Mouse (Mus musculus): ENCODE measurements around the gene Cort. TPM values are rescaled to one million over a fixed set of nuclear protein-coding genes. Genes with fewer than 3 reads are reported as not detected.
"Not testable (repeated sequence)": the region's sequence is repeated elsewhere in the genome, so short reads cannot be mapped to it uniquely, and the experiment has no call there.

Gene Cort
- 0.41 TPM in 1 of 2 replicates, not detected in the other for polyA plus RNA-seq (2014; fragmentation: Nextera tagmentation; extraction: Ambion mirVana)

DNA sequence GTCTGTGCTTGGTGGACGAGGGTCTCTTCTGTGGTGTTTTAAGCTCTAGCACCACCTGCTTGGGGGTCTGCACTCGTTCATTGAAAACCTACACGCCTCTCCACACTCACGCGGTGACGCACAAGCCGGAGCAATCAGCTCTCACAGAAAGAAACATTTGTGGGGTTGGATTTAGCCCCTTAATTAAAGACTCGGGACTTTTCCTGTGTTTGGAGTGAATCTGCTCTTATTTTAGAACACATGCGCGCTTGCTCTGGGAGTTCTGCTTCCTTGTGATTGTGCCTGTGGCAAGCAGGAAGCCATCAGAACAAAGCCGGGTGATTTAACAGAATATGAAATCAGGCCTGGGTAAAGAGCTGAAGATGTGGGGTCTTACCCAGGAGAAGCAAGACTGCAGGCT is at the start of gene Cort:
Gene Cort (minus strand): TSS at position 101 of the 400 bp plus-strand sequence.
- ATAC-seq (ENCODE audit: low FRiP score, low TSS enrichment) = no peak
- Histone ChIP-seq H3K27ac (ENCODE audit: low read depth, low read length) (peak within 1 kb of the TSS; percentile 2; the same call in 1 of the 2 replicates), H3K27me3 (ENCODE audit: control insufficient read depth, insufficient read depth, low read length) (no peaks in the 10 kb centered on the region), H3K9me3 (ENCODE audit: control insufficient read depth, low read length) (no peaks in the 10 kb centered on the region), H3K4me1 (ENCODE audit: control insufficient read depth, insufficient read depth, low read length) (no peaks in the 10 kb centered on the region), H3K9ac (ENCODE audit: low read depth, low read length) (no peak within 1 kb of the TSS), H3K36me3 (ENCODE audit: control insufficient read depth, insufficient read depth, low read length) (peaks cover 16% of the 10 kb centered on the region), H3K4me3 (ENCODE audit: low read length) (no peak within 1 kb of the TSS), H3K4me2 (replicated peaks; ENCODE audit: low read depth, low read length) (no peak within 1 kb of the TSS)
- WGBS = 81% methylated on average over 11 of the region's 11 CpGs

DNA sequence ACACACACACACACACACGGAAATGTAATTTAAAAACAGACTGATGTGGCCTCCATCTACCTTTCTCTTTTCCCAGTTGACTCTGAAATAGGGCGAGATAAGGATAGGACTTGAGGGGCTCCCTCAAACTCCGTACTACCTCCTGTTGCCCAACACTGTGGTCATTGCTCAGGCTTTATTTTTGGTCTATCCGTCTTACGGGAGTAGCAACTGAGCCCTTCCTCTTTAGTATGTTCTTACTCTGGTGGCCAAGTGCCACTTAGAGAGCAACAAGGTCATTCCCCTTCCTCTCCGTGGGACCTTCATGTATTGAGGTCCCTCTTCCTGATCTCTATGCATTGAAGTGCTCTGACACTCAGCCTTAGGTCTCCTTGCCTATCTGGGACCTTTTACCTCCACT is 47.1 kb upstream of the Cort start:
- H3K4me2 ChIP-seq (replicated peaks; ENCODE audit: low read depth, low read length) = no peak overlapping the region
- H3K4me1 ChIP-seq (ENCODE audit: control insufficient read depth, insufficient read depth, low read length) = 0 out of 2 replicates have a peak, but pooled peaks cover 3% of the 10 kb centered on the region
- H3K27ac ChIP-seq (ENCODE audit: low read depth, low read length) = no peak overlapping the region
- no peaks in the 10 kb centered on the region for H3K9me3 ChIP-seq (ENCODE audit: control insufficient read depth, low read length)
- no peak overlapping the region for H3K9ac ChIP-seq (ENCODE audit: low read depth, low read length)
- no peak overlapping the region for H3K4me3 ChIP-seq (ENCODE audit: low read length)
- ATAC-seq (ENCODE audit: low FRiP score, low TSS enrichment) = no peak
- H3K36me3 ChIP-seq (ENCODE audit: control insufficient read depth, insufficient read depth, low read length) = no peaks in the 10 kb centered on the region
- WGBS = 87% methylated on average over 6 of the region's 6 CpGs
- H3K27me3 ChIP-seq (ENCODE audit: control insufficient read depth, insufficient read depth, low read length) = no peaks in the 10 kb centered on the region

DNA sequence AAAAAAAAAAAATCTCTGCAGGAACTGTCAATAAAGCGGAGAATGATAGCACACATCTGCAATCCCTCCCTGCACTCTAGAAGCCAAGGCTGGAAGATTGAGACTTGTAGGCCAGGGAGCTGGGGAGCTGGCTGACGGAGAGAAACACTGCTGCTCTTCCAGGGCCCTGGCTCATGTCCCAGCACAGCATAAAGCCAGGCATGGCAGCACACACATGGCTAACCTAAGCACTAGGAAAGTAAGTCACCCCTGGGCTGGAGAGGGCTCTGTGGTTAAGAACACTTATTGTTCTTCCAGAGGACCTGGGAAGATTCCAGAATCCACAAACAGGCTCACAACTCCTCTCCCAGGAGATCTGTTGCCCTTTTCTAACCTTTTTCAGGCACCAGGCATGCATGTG is 46.1 kb upstream of the Cort start:
- H3K9me3 ChIP-seq (ENCODE audit: control insufficient read depth, low read length) = no peaks in the 10 kb centered on the region
- no peak overlapping the region for H3K4me3 ChIP-seq (ENCODE audit: low read length)
- no peak overlapping the region for H3K9ac ChIP-seq (ENCODE audit: low read depth, low read length)
- WGBS = 58% methylated on average over 2 of the region's 2 CpGs
- H3K27me3 ChIP-seq (ENCODE audit: control insufficient read depth, insufficient read depth, low read length) = no peaks in the 10 kb centered on the region
- 0 out of 2 replicates have a peak, but pooled peaks cover 3% of the 10 kb centered on the region for H3K4me1 ChIP-seq (ENCODE audit: control insufficient read depth, insufficient read depth, low read length)
- peak overlapping the region; percentile 34; the same call in 1 of the 2 replicates for H3K27ac ChIP-seq (ENCODE audit: low read depth, low read length)
- ATAC-seq (ENCODE audit: low FRiP score, low TSS enrichment) = no peak
- no peak overlapping the region for H3K4me2 ChIP-seq (replicated peaks; ENCODE audit: low read depth, low read length)
- no peaks in the 10 kb centered on the region for H3K36me3 ChIP-seq (ENCODE audit: control insufficient read depth, insufficient read depth, low read length)

DNA sequence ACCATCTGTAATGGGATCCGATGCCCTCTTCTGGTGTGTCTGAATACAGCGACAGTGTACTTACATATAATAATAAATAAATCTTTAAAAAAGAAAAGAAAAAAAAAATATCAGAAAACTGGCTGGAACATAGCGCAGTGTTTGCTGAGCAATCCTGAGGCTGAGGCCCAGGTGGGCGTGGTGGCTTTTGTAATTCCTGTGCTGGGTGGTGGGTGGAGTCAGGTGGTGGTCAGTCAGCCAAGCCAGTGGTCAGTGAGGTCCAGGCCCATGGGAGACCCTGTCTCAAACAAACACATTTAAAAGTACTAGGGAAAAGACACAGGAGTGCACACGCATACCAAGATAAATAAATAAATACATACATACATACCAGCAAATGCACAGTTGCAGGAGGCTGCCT is 45.5 kb upstream of the Cort start:
- no peaks in the 10 kb centered on the region for H3K27me3 ChIP-seq (ENCODE audit: control insufficient read depth, insufficient read depth, low read length)
- ATAC-seq (ENCODE audit: low FRiP score, low TSS enrichment) = no peak
- no peaks in the 10 kb centered on the region for H3K9me3 ChIP-seq (ENCODE audit: control insufficient read depth, low read length)
- H3K27ac ChIP-seq (ENCODE audit: low read depth, low read length) = peak overlapping the region; percentile 34; the same call in 1 of the 2 replicates
- H3K36me3 ChIP-seq (ENCODE audit: control insufficient read depth, insufficient read depth, low read length) = no peaks in the 10 kb centered on the region
- H3K4me3 ChIP-seq (ENCODE audit: low read length) = no peak overlapping the region
- 0 out of 2 replicates have a peak, but pooled peaks cover 3% of the 10 kb centered on the region for H3K4me1 ChIP-seq (ENCODE audit: control insufficient read depth, insufficient read depth, low read length)
- WGBS = 87% methylated on average over 5 of the region's 5 CpGs
- no peak overlapping the region for H3K9ac ChIP-seq (ENCODE audit: low read depth, low read length)
- no peak overlapping the region for H3K4me2 ChIP-seq (replicated peaks; ENCODE audit: low read depth, low read length)

DNA sequence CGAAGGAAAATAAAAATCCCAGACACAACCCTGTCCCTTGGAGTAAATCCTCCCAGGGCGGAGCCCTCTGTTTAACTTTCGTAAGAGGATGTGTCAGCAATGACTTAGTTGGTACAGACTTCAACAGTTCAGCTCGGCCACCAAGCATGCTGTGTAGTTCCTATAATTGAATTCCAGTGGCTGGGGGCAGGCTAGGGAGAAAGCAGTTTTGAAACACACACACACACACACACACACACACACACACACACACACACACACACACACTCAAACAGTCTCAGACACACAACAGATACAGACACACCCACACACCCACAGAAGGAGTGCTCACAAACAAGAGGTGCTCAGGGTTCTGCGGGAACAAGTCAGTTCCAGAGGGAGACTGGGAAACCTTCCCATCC is 45.0 kb upstream of the Cort start:
- Histone ChIP-seq H3K4me1 (ENCODE audit: control insufficient read depth, insufficient read depth, low read length) (0 out of 2 replicates have a peak, but pooled peaks cover 3% of the 10 kb centered on the region), H3K9ac (ENCODE audit: low read depth, low read length) (no peak overlapping the region), H3K4me3 (ENCODE audit: low read length) (no peak overlapping the region), H3K9me3 (ENCODE audit: control insufficient read depth, low read length) (no peaks in the 10 kb centered on the region), H3K27ac (ENCODE audit: low read depth, low read length) (no peak overlapping the region; the same call in 1 of the 2 replicates), H3K27me3 (ENCODE audit: control insufficient read depth, insufficient read depth, low read length) (no peaks in the 10 kb centered on the region), H3K4me2 (replicated peaks; ENCODE audit: low read depth, low read length) (no peak overlapping the region), H3K36me3 (ENCODE audit: control insufficient read depth, insufficient read depth, low read length) (no peaks in the 10 kb centered on the region)
- ATAC-seq (ENCODE audit: low FRiP score, low TSS enrichment) = no peak
- WGBS = 64% methylated on average over 5 of the region's 5 CpGs

GRCm38 (mm10) chr4:149170394-149170931 is 43.9 kb upstream of the Cort start:
- Histone ChIP-seq H3K9me3 (ENCODE audit: control insufficient read depth, low read length) (no peaks in the 10 kb centered on the region), H3K27me3 (ENCODE audit: control insufficient read depth, insufficient read depth, low read length) (no peaks in the 10 kb centered on the region), H3K27ac (ENCODE audit: low read depth, low read length) (no peak overlapping the region), H3K4me1 (ENCODE audit: control insufficient read depth, insufficient read depth, low read length) (0 out of 2 replicates have a peak, but pooled peaks cover 3% of the 10 kb centered on the region), H3K4me2 (replicated peaks; ENCODE audit: low read depth, low read length) (no peak overlapping the region), H3K9ac (ENCODE audit: low read depth, low read length) (no peak overlapping the region), H3K4me3 (ENCODE audit: low read length) (no peak overlapping the region), H3K36me3 (ENCODE audit: control insufficient read depth, insufficient read depth, low read length) (no peaks in the 10 kb centered on the region)
- WGBS = 70% methylated on average over 7 of the region's 7 CpGs
- ATAC-seq (ENCODE audit: low FRiP score, low TSS enrichment) = no peak

DNA sequence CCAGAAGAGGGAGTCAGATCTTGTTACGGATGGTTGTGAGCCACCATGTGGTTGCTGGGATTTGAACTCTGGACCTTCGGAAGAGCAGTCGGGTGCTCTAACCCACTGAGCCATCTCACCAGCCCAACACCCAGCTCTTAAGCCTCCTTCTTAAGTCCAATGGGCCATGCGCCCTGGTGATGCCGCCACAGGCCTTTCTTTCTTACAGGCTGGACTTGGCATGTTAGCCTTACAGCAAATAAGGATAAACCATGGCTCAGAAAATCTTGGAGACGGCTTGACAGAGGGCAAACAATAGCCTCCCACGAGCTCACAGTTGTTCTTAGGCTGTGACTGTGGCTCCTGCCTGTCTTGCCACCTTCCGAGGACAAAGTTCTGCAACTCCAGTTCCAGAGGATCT is 43.4 kb upstream of the Cort start:
- not testable (repeated sequence) for H3K9me3 ChIP-seq (ENCODE audit: control insufficient read depth, low read length); H3K27ac ChIP-seq (ENCODE audit: low read depth, low read length); H3K4me1 ChIP-seq (ENCODE audit: control insufficient read depth, insufficient read depth, low read length); H3K4me3 ChIP-seq (ENCODE audit: low read length); H3K27me3 ChIP-seq (ENCODE audit: control insufficient read depth, insufficient read depth, low read length); H3K36me3 ChIP-seq (ENCODE audit: control insufficient read depth, insufficient read depth, low read length); ATAC-seq (ENCODE audit: low FRiP score, low TSS enrichment); H3K4me2 ChIP-seq (replicated peaks; ENCODE audit: low read depth, low read length); H3K9ac ChIP-seq (ENCODE audit: low read depth, low read length)
- WGBS = 82% methylated on average over 7 of the region's 8 CpGs

DNA sequence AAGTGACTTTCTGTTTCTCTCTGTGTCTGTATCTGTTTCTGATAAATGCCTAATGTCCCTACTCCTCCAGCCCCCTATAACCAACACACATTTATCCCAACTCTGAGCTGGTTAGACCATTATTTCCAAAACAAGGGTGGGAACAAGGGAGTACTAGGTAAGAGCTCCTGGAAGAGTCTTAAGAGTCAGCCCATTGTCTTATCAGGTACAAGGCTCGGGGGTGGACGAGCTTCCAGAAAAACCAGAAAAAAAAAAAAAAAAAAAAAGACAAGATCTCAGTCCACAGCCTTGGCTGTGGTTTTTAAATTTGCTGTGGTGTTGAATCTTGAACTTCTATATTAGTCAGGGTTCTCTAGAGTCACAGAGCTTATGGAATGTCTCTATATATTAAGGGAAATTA is 41.5 kb upstream of the Cort start:
- no peaks in the 10 kb centered on the region for H3K27me3 ChIP-seq (ENCODE audit: control insufficient read depth, insufficient read depth, low read length)
- ATAC-seq (ENCODE audit: low FRiP score, low TSS enrichment) = no peak
- 0 out of 2 replicates have a peak, but pooled peaks cover 3% of the 10 kb centered on the region for H3K4me1 ChIP-seq (ENCODE audit: control insufficient read depth, insufficient read depth, low read length)
- H3K9ac ChIP-seq (ENCODE audit: low read depth, low read length) = no peak overlapping the region
- no peak overlapping the region for H3K27ac ChIP-seq (ENCODE audit: low read depth, low read length)
- H3K36me3 ChIP-seq (ENCODE audit: control insufficient read depth, insufficient read depth, low read length) = peaks cover 16% of the 10 kb centered on the region; the same call in 1 of the 2 replicates
- WGBS = 83% methylated on average over 2 of the region's 2 CpGs
- H3K9me3 ChIP-seq (ENCODE audit: control insufficient read depth, low read length) = no peaks in the 10 kb centered on the region
- H3K4me2 ChIP-seq (replicated peaks; ENCODE audit: low read depth, low read length) = no peak overlapping the region; the same call in 1 of the 2 replicates
- no peak overlapping the region for H3K4me3 ChIP-seq (ENCODE audit: low read length)

DNA sequence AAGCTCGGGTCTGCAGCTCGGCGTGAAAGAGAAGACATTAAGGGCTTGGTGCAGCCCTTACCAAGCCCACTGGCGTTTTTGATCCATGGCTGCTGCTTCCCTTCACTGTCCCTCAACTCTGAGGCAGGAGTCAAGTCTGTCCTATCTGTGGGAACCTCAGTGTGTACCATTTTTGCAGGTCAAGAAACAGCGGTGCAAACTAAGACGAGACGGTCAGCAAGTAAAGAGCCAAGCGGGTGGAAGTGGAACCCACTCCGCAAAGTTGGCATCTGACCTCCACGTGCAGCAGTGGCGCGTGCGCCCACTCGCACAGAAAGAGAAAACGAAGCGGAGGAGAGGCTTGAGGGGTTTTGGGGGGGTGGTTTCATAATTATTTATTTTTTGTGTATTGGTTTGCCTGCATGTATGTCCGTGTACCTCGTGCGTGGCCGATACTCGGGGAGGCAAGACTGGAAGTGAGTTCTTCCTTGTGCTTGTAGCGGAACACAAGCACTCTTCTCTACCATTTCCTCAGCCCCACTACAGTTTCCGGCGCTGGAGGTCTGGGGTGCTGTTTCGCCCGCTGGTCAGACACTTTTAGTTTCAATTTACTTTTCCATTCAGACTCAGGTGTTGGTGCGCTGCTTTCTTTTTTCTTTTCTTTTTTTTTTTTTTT is 40.5 kb upstream of the Cort start:
- peaks cover 24% of the 10 kb centered on the region; the same call in 1 of the 2 replicates for H3K36me3 ChIP-seq (ENCODE audit: control insufficient read depth, insufficient read depth, low read length)
- no peaks in the 10 kb centered on the region for H3K9me3 ChIP-seq (ENCODE audit: control insufficient read depth, low read length)
- H3K4me2 ChIP-seq (replicated peaks; ENCODE audit: low read depth, low read length) = peak overlapping the region; percentile 85
- H3K9ac ChIP-seq (ENCODE audit: low read depth, low read length) = peak overlapping the region; percentile 81
- under 1% methylated on average over 27 of the region's 27 CpGs for WGBS
- H3K4me1 ChIP-seq (ENCODE audit: control insufficient read depth, insufficient read depth, low read length) = no peaks in the 10 kb centered on the region
- peak; percentile 56 for ATAC-seq (ENCODE audit: low FRiP score, low TSS enrichment)
- peak overlapping the region; percentile 77; the same call in 1 of the 2 replicates for H3K27ac ChIP-seq (ENCODE audit: low read depth, low read length)
- H3K4me3 ChIP-seq (ENCODE audit: low read length) = peak overlapping the region; percentile 92
- no peaks in the 10 kb centered on the region for H3K27me3 ChIP-seq (ENCODE audit: control insufficient read depth, insufficient read depth, low read length)

Data from kidney, embryonic 14.5 days (tissue).